Mouse (Mus musculus) lung, embryonic 15.5 days (tissue): ENCODE data around the gene Adam22. TPM values are rescaled to one million over a fixed set of nuclear protein-coding genes. Genes with fewer than 3 reads are reported as not detected.
"Not testable (repeated sequence)": the region's sequence is repeated elsewhere in the genome, so short reads cannot be mapped to it uniquely, and the experiment has no call there.

Experiments
- ATAC-seq: fragments of 200-750 bp; cut with Nextera tagmentation; 2 replicates; pipeline ENCODE4 v1.8.0; 2017; ENCODE audit warnings: moderate number of reproducible peaks, borderline replicate concordance; ENCODE audit not compliant: low FRiP score, low TSS enrichment; ENCODE audit errors: extremely low read depth
- H3K27ac ChIP-seq: fragments of 300-500 bp; sonication (generic); 2 replicates; pipeline ENCODE4 v1.5.1; 2015; ENCODE audit warnings: moderate library complexity, mild to moderate bottlenecking, inconsistent platforms
- H3K27me3 ChIP-seq: fragments of 300-500 bp; sonication (generic); 2 replicates; pipeline ENCODE4 v1.6.1; 2015; ENCODE audit warnings: inconsistent platforms
- H3K36me3 ChIP-seq: fragments of 300-500 bp; sonication (generic); 2 replicates; pipeline ENCODE4 v1.6.1; 2015; ENCODE audit warnings: inconsistent platforms
- H3K4me1 ChIP-seq: fragments of 300-500 bp; sonication (generic); 2 replicates; pipeline ENCODE4 v1.6.1; 2015; ENCODE audit warnings: inconsistent platforms
- H3K4me2 ChIP-seq: fragments of 300-500 bp; sonication (generic); 2 replicates; pipeline ENCODE4 v1.6.1; 2015; ENCODE audit warnings: inconsistent platforms, mild to moderate bottlenecking, moderate library complexity
- H3K4me3 ChIP-seq: fragments of 300-500 bp; sonication (generic); 2 replicates; pipeline ENCODE4 v1.5.1; 2015; ENCODE audit warnings: mild to moderate bottlenecking, inconsistent platforms
- H3K9ac ChIP-seq: fragments of 300-500 bp; sonication (generic); 2 replicates; pipeline ENCODE4 v1.6.1; 2015; ENCODE audit warnings: inconsistent platforms
- H3K9me3 ChIP-seq: fragments of 300-500 bp; sonication (generic); 2 replicates; pipeline ENCODE4 v1.6.1; 2016; ENCODE audit warnings: inconsistent platforms
- WGBS: fragments of 180-500 bp; shearing (Covaris S2); methylation state at CpG from one replicate; pipeline ENCODE4 v1.1.7; 2015; 5-methylcytosine and 5-hydroxymethylcytosine counted together
- polyA plus RNA-seq: library from polyadenylated mRNA; unstranded; fragments of >200 nt; fragmentation: Nextera tagmentation; extraction: Ambion mirVana; gene quantifications from 2 replicates; pipeline ENCODE4 v1.2.1, GENCODE M21; 2015

Adam22 gene
- polyA plus RNA-seq, 1 experiment from 2014 or later: 3.5 TPM

DNA sequence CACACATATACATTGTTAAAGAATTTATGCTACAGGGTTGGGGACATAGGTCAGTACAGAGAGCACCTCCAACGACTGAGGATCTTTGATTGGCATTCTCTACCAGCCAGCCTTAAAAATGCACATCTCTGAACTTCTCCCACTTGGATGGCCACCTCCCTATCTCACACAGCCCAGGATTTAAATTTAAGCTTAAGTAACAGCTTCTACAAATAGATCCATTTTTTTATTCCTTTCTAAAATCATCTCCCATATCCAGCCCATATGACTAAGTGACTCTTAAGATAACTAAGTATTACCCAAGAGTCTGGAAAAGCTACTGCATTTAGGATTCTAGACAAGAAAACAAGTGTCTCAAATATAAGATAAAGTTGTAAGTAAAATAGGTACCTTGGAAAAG lies 140.9 kb downstream of the Adam22 start:
- no peaks in the 10 kb centered on the region for H3K27me3 ChIP-seq
- 84% methylated on average over 1 of the region's 1 CpGs for WGBS
- H3K4me2 ChIP-seq: no peak overlapping the region
- H3K9ac ChIP-seq: no peak overlapping the region
- no peaks in the 10 kb centered on the region for H3K4me1 ChIP-seq
- no peak overlapping the region for H3K27ac ChIP-seq
- ATAC-seq: no peak
- no peak overlapping the region for H3K4me3 ChIP-seq
- no peaks in the 10 kb centered on the region for H3K9me3 ChIP-seq
- no peaks in the 10 kb centered on the region for H3K36me3 ChIP-seq

DNA sequence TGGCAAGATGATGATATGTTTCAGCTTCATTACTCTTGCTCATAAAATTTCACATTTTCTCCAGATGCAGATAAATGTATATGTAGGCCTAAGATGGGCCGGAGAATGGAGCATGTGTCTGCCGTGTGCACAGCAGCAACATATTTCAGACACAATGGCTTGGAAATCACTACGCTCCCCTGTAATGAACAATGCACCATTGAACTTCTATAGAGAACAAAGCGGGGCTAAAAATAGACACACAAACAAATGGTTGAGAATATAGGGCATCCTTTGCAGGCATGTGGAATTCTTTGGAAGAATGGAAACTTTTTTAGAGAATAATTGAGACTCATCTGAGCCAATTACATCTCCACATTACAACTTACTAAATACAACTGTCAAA lies 143.6 kb downstream of the Adam22 start:
- Histone ChIP-seq H3K4me1 (no peaks in the 10 kb centered on the region), H3K27me3 (no peaks in the 10 kb centered on the region), H3K9ac (no peak overlapping the region), H3K4me2 (no peak overlapping the region), H3K27ac (no peak overlapping the region), H3K4me3 (no peak overlapping the region), H3K36me3 (no peaks in the 10 kb centered on the region), H3K9me3 (no peaks in the 10 kb centered on the region)
- 72% methylated on average over 4 of the region's 4 CpGs for WGBS
- ATAC-seq: no peak

DNA sequence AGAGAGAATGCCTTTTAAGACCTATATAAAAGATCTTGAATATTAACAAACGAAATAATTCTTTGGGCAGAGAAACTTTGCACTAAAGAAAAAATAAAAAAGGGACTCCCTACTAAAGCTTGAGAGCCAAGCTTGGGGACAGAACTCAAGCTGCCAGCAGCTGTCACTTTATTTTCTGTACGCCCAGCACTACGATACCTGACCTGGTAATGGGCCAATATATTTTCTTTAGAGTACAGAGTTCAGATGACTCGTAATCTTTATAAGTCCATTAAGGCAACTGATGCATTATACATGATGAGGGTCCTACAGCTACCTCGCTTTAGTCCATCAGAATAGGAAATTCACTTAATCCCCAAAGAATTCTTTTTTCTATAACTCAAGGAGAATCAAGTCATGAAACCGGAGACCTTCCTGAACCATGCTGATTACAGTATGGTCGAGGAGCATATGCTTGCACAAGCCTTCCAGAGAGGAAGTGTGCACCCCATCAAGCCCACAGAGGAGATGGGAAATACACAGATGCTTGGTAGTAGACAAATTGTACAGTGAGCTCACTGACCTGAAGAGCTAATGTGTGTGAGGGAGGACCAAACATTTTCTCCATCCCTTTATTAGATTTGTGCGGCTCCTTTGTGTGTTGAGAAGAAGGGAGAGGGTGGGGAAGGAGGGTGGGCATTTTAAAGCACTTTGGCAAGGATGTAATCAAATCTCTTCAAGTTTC lies 144.2 kb downstream of the Adam22 start:
- Histone ChIP-seq H3K9me3 (no peaks in the 10 kb centered on the region), H3K36me3 (no peaks in the 10 kb centered on the region), H3K27ac (no peak overlapping the region), H3K4me2 (no peak overlapping the region), H3K27me3 (no peaks in the 10 kb centered on the region), H3K4me1 (no peaks in the 10 kb centered on the region), H3K4me3 (no peak overlapping the region), H3K9ac (no peak overlapping the region)
- no peak for ATAC-seq
- 80% methylated on average over 8 of the region's 8 CpGs for WGBS

DNA sequence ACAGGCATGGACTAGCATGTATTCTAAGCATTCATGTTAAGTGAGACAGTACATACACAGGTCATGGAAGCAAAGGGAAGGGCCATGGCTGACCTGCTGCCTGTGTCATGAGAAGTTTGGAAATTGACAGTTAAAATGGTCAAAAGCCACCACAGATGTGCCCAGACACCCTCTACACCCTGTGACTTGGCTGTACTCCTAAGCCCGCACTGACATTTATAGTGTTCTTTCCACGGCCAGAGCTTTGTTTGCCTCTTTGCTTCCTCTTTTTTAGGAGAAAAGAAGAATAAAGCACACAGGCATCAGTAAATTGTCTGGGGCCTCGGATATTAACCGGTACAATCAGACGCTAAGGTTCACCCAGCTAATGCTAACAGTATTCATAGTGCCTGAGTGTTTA lies 146.3 kb downstream of the Adam22 start:
- no peak overlapping the region for H3K4me2 ChIP-seq
- 60% methylated on average over 5 of the region's 5 CpGs for WGBS
- no peak for ATAC-seq

DNA sequence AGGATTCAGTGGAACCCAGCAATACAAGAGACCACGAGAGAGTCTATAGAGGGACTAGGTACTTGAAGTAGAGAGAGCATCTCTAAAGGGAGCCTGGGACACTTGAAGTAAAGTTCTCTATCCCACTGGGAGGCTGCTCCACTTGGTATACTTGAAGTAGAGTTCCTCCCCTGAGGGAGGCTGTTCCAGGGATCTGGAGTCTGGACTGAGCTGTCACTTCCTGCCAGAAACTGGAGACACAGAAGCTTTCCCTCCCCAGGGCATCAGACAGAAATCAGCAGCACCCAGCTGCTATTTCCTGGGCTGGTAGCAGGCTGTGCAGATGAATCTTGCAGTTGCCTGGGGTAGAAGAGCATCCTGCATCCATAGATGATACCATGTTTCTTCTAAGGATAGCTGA lies 152.1 kb downstream of the Adam22 start:
- H3K27me3 ChIP-seq: no peaks in the 10 kb centered on the region
- no peak for ATAC-seq
- WGBS: 59% methylated on average over 1 of the region's 1 CpGs
- H3K36me3 ChIP-seq: no peaks in the 10 kb centered on the region
- no peaks in the 10 kb centered on the region for H3K4me1 ChIP-seq
- no peak overlapping the region for H3K9ac ChIP-seq
- H3K27ac ChIP-seq: no peak overlapping the region
- H3K9me3 ChIP-seq: no peaks in the 10 kb centered on the region
- H3K4me2 ChIP-seq: no peak overlapping the region
- no peak overlapping the region for H3K4me3 ChIP-seq

More for the DNA sequence above, 146.3 kb downstream of the Adam22 start:
- no peak overlapping the region for H3K4me3 ChIP-seq
- H3K36me3 ChIP-seq: no peaks in the 10 kb centered on the region
- H3K4me1 ChIP-seq: no peaks in the 10 kb centered on the region
- H3K9ac ChIP-seq: no peak overlapping the region
- H3K27ac ChIP-seq: no peak overlapping the region
- H3K27me3 ChIP-seq: no peaks in the 10 kb centered on the region
- H3K9me3 ChIP-seq: no peaks in the 10 kb centered on the region

- H3K4me2 ChIP-seq, H3K27ac ChIP-seq, H3K9ac ChIP-seq, H3K9me3 ChIP-seq, H3K4me1 ChIP-seq, ATAC-seq, H3K4me3 ChIP-seq, H3K27me3 ChIP-seq, H3K36me3 ChIP-seq: not testable (repeated sequence)
- whole genome bisulfite sequencing: 76% methylated on average over 1 of the region's 1 CpGs
Measured at GRCm38 (mm10) chr5:8184992-8185391, 183.0 kb downstream of the Adam22 start.

DNA sequence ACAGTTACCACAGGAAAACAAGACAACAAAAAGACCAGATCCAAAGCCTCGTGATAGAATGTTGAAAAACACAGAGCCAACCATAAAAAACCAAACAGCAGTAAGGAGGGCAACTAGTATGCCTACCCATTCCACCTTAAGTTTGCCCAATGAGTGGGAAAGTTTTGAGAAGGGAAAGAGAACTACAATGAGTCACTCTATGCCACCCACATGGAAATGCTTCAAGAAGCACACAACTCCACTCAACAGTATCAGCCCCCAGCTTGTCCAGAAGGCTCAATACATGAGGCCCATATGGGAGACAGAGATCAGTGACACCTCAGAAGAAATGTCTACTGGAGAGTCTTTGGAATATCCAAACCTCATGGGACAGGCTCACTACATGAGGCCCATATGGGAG lies 187.3 kb downstream of the Adam22 start:
- Histone ChIP-seq H3K4me1 (no peaks in the 10 kb centered on the region), H3K9me3 (no peaks in the 10 kb centered on the region), H3K9ac (no peak overlapping the region), H3K4me2 (no peak overlapping the region), H3K27ac (no peak overlapping the region), H3K27me3 (no peaks in the 10 kb centered on the region), H3K4me3 (no peak overlapping the region), H3K36me3 (no peaks in the 10 kb centered on the region)
- 67% methylated on average over 1 of the region's 1 CpGs for WGBS
- ATAC-seq: no peak

GRCm38 (mm10) chr5:8178111-8178510 lies 189.8 kb downstream of the Adam22 start:
- 88% methylated on average over 17 of the region's 17 CpGs for WGBS
- H3K9me3 ChIP-seq: no peaks in the 10 kb centered on the region
- H3K9ac ChIP-seq: no peak overlapping the region
- no peaks in the 10 kb centered on the region for H3K36me3 ChIP-seq
- H3K4me2 ChIP-seq: no peak overlapping the region
- no peak overlapping the region for H3K27ac ChIP-seq
- H3K4me1 ChIP-seq: no peaks in the 10 kb centered on the region
- H3K27me3 ChIP-seq: no peaks in the 10 kb centered on the region
- no peak for ATAC-seq
- H3K4me3 ChIP-seq: no peak overlapping the region

- WGBS: 38% methylated on average over 4 of the region's 4 CpGs
- ATAC-seq: no peak
- H3K9ac ChIP-seq: no peak overlapping the region
Measured at GRCm38 (mm10) chr5:8164773-8165172, 203.2 kb downstream of the Adam22 start.

DNA sequence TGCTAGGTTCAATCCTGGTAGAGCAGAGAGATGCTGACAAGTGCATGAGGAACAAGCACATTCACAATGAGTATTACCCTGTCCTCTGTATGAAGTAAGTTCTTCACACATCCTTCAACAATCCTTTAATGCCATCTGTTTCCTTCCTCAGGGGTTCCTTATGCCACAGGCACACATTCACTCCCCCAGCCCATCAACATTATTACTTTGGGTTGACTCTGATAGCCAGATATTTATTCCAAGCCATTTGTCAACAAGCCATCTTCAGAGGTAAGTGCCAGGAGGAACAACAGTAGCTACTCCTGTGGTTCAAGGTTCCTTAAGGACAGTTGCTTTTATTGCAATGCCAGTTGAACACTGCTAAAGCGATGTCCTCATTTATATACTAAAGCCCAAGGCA lies 216.3 kb downstream of the Adam22 start:
- Histone ChIP-seq H3K9me3 (no peaks in the 10 kb centered on the region), H3K36me3 (no peaks in the 10 kb centered on the region), H3K9ac (no peak overlapping the region), H3K27me3 (no peaks in the 10 kb centered on the region), H3K27ac (no peak overlapping the region), H3K4me3 (no peak overlapping the region), H3K4me2 (no peak overlapping the region), H3K4me1 (no peaks in the 10 kb centered on the region)
- ATAC-seq: no peak
- WGBS: 77% methylated on average over 1 of the region's 1 CpGs

More at GRCm38 (mm10) chr5:8164773-8165172, 203.2 kb downstream of the Adam22 start:
- no peak overlapping the region for H3K4me2 ChIP-seq
- no peaks in the 10 kb centered on the region for H3K4me1 ChIP-seq
- no peak overlapping the region for H3K27ac ChIP-seq
- no peaks in the 10 kb centered on the region for H3K36me3 ChIP-seq
- H3K27me3 ChIP-seq: no peaks in the 10 kb centered on the region
- no peak overlapping the region for H3K4me3 ChIP-seq
- no peaks in the 10 kb centered on the region for H3K9me3 ChIP-seq

DNA sequence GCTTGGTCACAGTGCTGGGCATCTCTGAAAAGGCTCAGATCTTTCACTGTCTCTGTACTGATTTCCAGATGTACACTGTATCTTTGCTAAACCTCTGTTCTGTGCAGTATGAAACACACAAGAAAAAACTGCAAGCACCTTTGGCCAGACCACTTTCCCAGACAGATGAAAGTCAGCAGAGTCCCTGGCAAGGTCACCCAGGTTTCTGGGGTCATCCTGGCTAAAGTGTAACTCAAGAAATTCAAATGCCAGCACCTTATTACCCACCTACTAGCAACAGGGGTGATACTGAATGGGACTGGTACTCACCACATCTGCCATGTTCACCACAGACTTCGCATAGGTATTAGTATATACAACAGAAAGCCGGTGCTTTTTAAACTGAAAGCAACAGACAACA lies 221.8 kb downstream of the Adam22 start:
- H3K27ac ChIP-seq: no peak overlapping the region
- H3K9ac ChIP-seq: no peak overlapping the region
- no peaks in the 10 kb centered on the region for H3K27me3 ChIP-seq
- 89% methylated on average over 2 of the region's 2 CpGs for WGBS
- H3K4me2 ChIP-seq: no peak overlapping the region
- no peak for ATAC-seq
- H3K36me3 ChIP-seq: no peaks in the 10 kb centered on the region
- no peaks in the 10 kb centered on the region for H3K9me3 ChIP-seq
- H3K4me1 ChIP-seq: no peaks in the 10 kb centered on the region
- no peak overlapping the region for H3K4me3 ChIP-seq

GRCm38 (mm10) chr5:8145473-8145872 lies 222.5 kb downstream of the Adam22 start:
- no peak for ATAC-seq
- no peaks in the 10 kb centered on the region for H3K4me1 ChIP-seq
- H3K36me3 ChIP-seq: no peaks in the 10 kb centered on the region
- 63% methylated on average over 5 of the region's 5 CpGs for WGBS
- H3K27ac ChIP-seq: no peak overlapping the region
- H3K9ac ChIP-seq: no peak overlapping the region
- H3K27me3 ChIP-seq: no peaks in the 10 kb centered on the region
- no peak overlapping the region for H3K4me3 ChIP-seq
- no peaks in the 10 kb centered on the region for H3K9me3 ChIP-seq
- no peak overlapping the region for H3K4me2 ChIP-seq

- H3K9me3 ChIP-seq: no peaks in the 10 kb centered on the region
- WGBS: 69% methylated on average over 5 of the region's 5 CpGs
- H3K4me2 ChIP-seq: no peak overlapping the region
- H3K4me1 ChIP-seq: no peaks in the 10 kb centered on the region
- no peaks in the 10 kb centered on the region for H3K36me3 ChIP-seq
- no peak for ATAC-seq
- no peaks in the 10 kb centered on the region for H3K27me3 ChIP-seq
- H3K4me3 ChIP-seq: no peak overlapping the region
- H3K27ac ChIP-seq: no peak overlapping the region
- H3K9ac ChIP-seq: no peak overlapping the region
Measured at GRCm38 (mm10) chr5:8132546-8132945, 235.4 kb downstream of the Adam22 start.
